Mouse (Mus musculus): ENCODE data around the gene Nr6a1.

GRCm38 (mm10) chr2:38797087-38797624 lies 130.3 kb downstream of the Nr6a1 start:
- peak; percentile 87 for TF ChIP-seq CTCF (IDR thresholded peaks at IDR 0.05; ENCODE audit: low read depth, low read length)
- TF ChIP-seq POLR2AphosphoS5 (IDR thresholded peaks at IDR 0.05; ENCODE audit: insufficient replicate concordance, low read depth, low read length), result no peak
